Mouse (Mus musculus): ENCODE results near the gene Calml4.

GRCm38 (mm10) chr9:62810095-62810494, 47.8 kb upstream of the Calml4 start:
- TF ChIP-seq EP300 (IDR thresholded peaks at IDR 0.05; ENCODE audit: low read depth in 1 of 2, low read length in 2 of 2) (no peak), RCOR1 (IDR thresholded peaks at IDR 0.05; ENCODE audit: low read depth, low read length) (no peak), ZNF384 (IDR thresholded peaks at IDR 0.05; ENCODE audit: low read depth, low read length) (peak; percentile 74), CHD2 (IDR thresholded peaks at IDR 0.05; ENCODE audit: low read length) (no peak), E2F4 (IDR thresholded peaks at IDR 0.05; ENCODE audit: borderline replicate concordance, low read depth, low read length) (no peak), JUND (IDR thresholded peaks at IDR 0.05; ENCODE audit: low read depth, low read length) (no peak), SMC3 (IDR thresholded peaks at IDR 0.05; ENCODE audit: low read depth, low read length) (no peak), CTCF (IDR thresholded peaks at IDR 0.05 in 2 of 3, conservative IDR thresholded peaks at IDR 0.05 in 1 of 3; ENCODE audit: control insufficient read depth in 1 of 3, insufficient read depth in 1 of 3, low read depth in 2 of 3, low read length in 3 of 3, poor library complexity in 1 of 3, severe bottlenecking in 1 of 3) (no peak), ETS1 (IDR thresholded peaks at IDR 0.05; ENCODE audit: low read depth, low read length) (no peak), ZMIZ1 (IDR thresholded peaks at IDR 0.05; ENCODE audit: low read depth, low read length) (no peak), UBTF (IDR thresholded peaks at IDR 0.05; ENCODE audit: borderline replicate concordance, insufficient read depth, low read depth, low read length) (no peak), MAZ (IDR thresholded peaks at IDR 0.05; ENCODE audit: low read depth, low read length) (no peak), MXI1 (IDR thresholded peaks at IDR 0.05; ENCODE audit: low read depth, low read length) (no peak), HCFC1 (IDR thresholded peaks at IDR 0.05; ENCODE audit: low read depth, low read length) (no peak)

Measured in MEL (cell line).